Mouse (Mus musculus) frontal cortex, adult (tissue): ENCODE results near the gene Efna2.

Source experiments
- ATAC-seq: cut with Nextera tagmentation; 2 replicates; pipeline ENCODE4 v1.9.2; 2017; ENCODE audit warnings: mild to moderate bottlenecking, moderate library complexity, mixed read lengths; ENCODE audit not compliant: low TSS enrichment

Efna2 gene

GRCm38 (mm10) chr10:80167460-80168037, 11.7 kb upstream of the Efna2 start:
- peak; percentile 58 for ATAC-seq

- no peak for ATAC-seq
These were observed 11.1 kb upstream of the Efna2 start for GRCm38 (mm10) chr10:80168038-80168661.

- ATAC-seq = no peak
These were observed 10.2 kb upstream of the Efna2 start for GRCm38 (mm10) chr10:80169070-80169469.

GRCm38 (mm10) chr10:80169651-80170050, 9.6 kb upstream of the Efna2 start:
- ATAC-seq = no peak

- no peak for ATAC-seq
These were observed 9.2 kb upstream of the Efna2 start for GRCm38 (mm10) chr10:80170052-80170451.

GRCm38 (mm10) chr10:80170601-80171021, 8.7 kb upstream of the Efna2 start:
- ATAC-seq = no peak

- no peak for ATAC-seq
These were observed 8.0 kb upstream of the Efna2 start for GRCm38 (mm10) chr10:80171252-80171651.

- no peak for ATAC-seq
These were observed 7.3 kb upstream of the Efna2 start for GRCm38 (mm10) chr10:80171760-80172526.

GRCm38 (mm10) chr10:80172527-80173292, 6.6 kb upstream of the Efna2 start, which contains the start of gene 1600002K03Rik:
1600002K03Rik (plus strand) TSS chr10:80172944.
- peak; percentile 68 for ATAC-seq

GRCm38 (mm10) chr10:80173358-80173757, 5.9 kb upstream of the Efna2 start:
- ATAC-seq = no peak

GRCm38 (mm10) chr10:80173955-80174640, 5.2 kb upstream of the Efna2 start:
- ATAC-seq = no peak

- ATAC-seq = no peak
These were observed 4.6 kb upstream of the Efna2 start for GRCm38 (mm10) chr10:80174705-80175104.

GRCm38 (mm10) chr10:80175536-80176269, 3.6 kb upstream of the Efna2 start:
- no peak for ATAC-seq

GRCm38 (mm10) chr10:80176270-80176834, 2.9 kb upstream of the Efna2 start:
- no peak for ATAC-seq

- ATAC-seq = no peak
These were observed 1.6 kb upstream of the Efna2 start for GRCm38 (mm10) chr10:80177441-80178279.

- ATAC-seq = no peak
These were observed 1.0 kb downstream of the Efna2 start for GRCm38 (mm10) chr10:80180288-80180687.

- no peak for ATAC-seq
These were observed 1.5 kb downstream of the Efna2 start for GRCm38 (mm10) chr10:80180823-80181222.

GRCm38 (mm10) chr10:80182547-80182946, 3.3 kb downstream of the Efna2 start:
- no peak for ATAC-seq

- ATAC-seq = no peak
These were observed 7.4 kb downstream of the Efna2 start for GRCm38 (mm10) chr10:80186649-80187048.

GRCm38 (mm10) chr10:80187739-80188138, 8.5 kb downstream of the Efna2 start:
- ATAC-seq = no peak
